Mouse (Mus musculus) midbrain, embryonic 10.5 days (tissue): ENCODE measurements around the gene Elovl2. TPM values are rescaled to one million over a fixed set of nuclear protein-coding genes. Genes with fewer than 3 reads are reported as not detected.

ENCODE experiments used
- DNase-seq: peaks from one replicate; pipeline ENCODE4 v3.0.0-alpha.2; 2017; ENCODE audit warnings: low spot score
- H3K27ac ChIP-seq: fragments of 300-500 bp; sonication (generic); replicated peaks from 2 replicates; pipeline ENCODE4 v1.5.1; 2016; ENCODE audit warnings: mild to moderate bottlenecking
- H3K27me3 ChIP-seq: fragments of 300-500 bp; sonication (generic); 2 replicates; pipeline ENCODE4 v1.6.1; 2016; ENCODE audit warnings: low read depth, mild to moderate bottlenecking; ENCODE audit not compliant: poor library complexity, severe bottlenecking
- H3K36me3 ChIP-seq: fragments of 300-500 bp; sonication (generic); 2 replicates; pipeline ENCODE4 v1.6.1; 2016; ENCODE audit warnings: mild to moderate bottlenecking, moderate library complexity
- H3K4me1 ChIP-seq: fragments of 300-500 bp; sonication (generic); 2 replicates; pipeline ENCODE4 v1.6.1; 2016
- H3K4me3 ChIP-seq: fragments of 300-500 bp; sonication (generic); 2 replicates; pipeline ENCODE4 v1.5.1; 2016; ENCODE audit warnings: mild to moderate bottlenecking, moderate library complexity
- H3K9me3 ChIP-seq: fragments of 300-500 bp; sonication (generic); replicated peaks from 2 replicates; pipeline ENCODE4 v1.6.1; 2016; ENCODE audit warnings: mild to moderate bottlenecking
- WGBS: fragments of 180-500 bp; shearing (Covaris S2); methylation state at CpG from one replicate; pipeline ENCODE4 v1.1.7; 2016; 5-methylcytosine and 5-hydroxymethylcytosine counted together
- polyA plus RNA-seq: library from polyadenylated mRNA; unstranded; fragments of >200 nt; fragmentation: Nextera tagmentation; extraction: Ambion mirVana; gene quantifications from 2 replicates; pipeline ENCODE4 v1.2.1, GENCODE M21; 2016

Gene Elovl2
- polyA plus RNA-seq, 1 experiment from 2014 or later = 46.8 TPM

DNA sequence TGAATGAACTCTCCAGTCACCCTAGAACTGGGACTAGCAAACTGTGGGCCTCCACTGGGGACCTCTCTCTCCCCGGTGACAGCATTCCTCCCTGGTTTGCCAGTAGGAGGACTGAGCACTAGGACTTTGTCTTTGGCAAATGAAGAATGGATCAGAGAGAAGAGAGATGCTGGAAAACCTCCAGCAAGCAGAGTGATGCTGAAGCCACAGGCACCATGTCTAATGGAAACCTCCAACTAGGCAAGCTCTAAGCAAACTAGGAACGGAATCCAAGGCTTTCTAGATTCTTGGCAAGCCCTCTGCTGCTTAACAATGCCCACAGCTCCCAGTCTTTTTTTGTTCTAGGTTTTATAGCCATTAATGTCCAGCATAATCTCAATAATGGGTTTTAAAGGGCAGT is 19.3 kb downstream of the Elovl2 start:
- no peaks in the 10 kb centered on the region for H3K27me3 ChIP-seq
- no peaks in the 10 kb centered on the region for H3K9me3 ChIP-seq
- peaks cover 6% of the 10 kb centered on the region for H3K36me3 ChIP-seq
- no peak overlapping the region; the same call in 1 of the 2 replicates for H3K27ac ChIP-seq
- no peak for DNase-seq
- no peak overlapping the region for H3K4me3 ChIP-seq
- WGBS = 90% methylated on average over 2 of the region's 2 CpGs
- H3K4me1 ChIP-seq = peaks cover 16% of the 10 kb centered on the region

DNA sequence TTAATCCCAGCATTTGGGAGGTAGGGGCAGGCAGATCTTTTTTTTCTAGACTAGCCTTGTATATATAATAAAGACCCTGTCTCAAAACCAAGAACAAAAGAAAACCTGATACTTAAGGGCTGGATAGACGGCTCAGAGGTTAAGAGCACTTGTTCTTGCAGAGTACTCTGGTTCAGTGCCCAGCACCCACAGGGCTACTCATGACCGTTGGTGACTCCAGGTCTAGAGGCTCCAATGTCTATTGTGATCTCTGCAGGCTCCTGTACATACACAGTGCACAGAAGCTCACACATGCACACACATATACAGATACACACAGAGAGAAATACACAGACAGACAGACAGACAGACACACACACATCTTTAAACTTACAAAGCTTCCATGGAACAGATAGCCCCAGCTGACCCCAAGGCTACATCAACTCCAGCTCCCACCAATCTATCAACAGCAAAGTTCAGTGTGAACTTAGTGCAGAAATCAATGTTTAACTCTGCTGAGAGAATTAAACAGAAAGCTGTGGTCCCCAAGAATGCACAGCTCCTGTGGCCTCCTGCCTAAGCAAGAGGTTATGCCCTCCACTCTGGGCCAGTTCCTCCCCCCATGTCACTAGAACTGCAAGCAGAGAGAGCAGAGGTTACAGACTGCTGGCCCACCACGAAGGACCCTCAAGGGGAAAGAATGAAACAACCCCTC is 24.4 kb downstream of the Elovl2 start:
- no peaks in the 10 kb centered on the region for H3K27me3 ChIP-seq
- no peaks in the 10 kb centered on the region for H3K4me1 ChIP-seq
- H3K27ac ChIP-seq = no peak overlapping the region
- no peaks in the 10 kb centered on the region for H3K9me3 ChIP-seq
- H3K4me3 ChIP-seq = no peak overlapping the region
- H3K36me3 ChIP-seq = peaks cover 43% of the 10 kb centered on the region
- WGBS = 75% methylated on average over 3 of the region's 3 CpGs
- DNase-seq = no peak

DNA sequence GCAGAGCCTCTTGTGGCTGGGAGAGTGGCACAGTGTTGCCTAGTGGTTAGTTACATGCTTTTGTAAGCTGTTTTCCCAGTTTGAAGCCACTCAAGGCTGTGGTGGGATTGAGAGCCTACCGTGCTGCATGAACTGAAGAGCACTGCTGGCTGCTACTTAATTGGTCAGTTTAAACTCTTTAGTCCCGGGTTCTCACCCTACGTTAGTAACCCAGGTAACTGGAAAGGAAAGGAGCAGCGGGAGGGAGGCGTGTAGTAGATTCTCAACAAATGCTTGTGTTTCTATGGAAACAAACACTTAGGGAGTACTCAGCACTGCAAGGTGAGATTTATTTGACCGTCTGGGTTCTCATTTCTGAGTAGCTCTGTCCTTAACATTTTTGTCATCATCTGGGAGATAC is 32.3 kb downstream of the Elovl2 start:
- peaks cover 95% of the 10 kb centered on the region for H3K36me3 ChIP-seq

DNA sequence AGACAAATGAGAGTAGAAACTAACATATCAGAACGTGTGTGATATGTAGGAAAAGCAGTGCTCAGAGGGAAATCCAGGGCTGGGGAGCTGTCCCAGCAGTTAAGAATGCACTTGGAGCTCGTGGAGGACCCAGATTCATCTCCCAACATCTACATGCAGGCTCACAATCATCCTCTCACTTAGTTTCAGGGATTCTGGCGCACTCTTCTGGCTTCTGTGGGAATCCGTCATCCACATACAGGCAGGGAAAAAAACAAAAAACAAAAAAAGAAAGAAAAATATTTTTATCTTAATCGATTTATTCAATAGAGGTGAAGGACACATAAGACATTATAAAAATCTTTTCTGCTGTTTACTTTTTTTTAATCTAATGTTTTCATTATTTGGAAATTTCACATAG is 61.8 kb downstream of the Elovl2 start:
- H3K36me3 ChIP-seq = no peaks in the 10 kb centered on the region
- DNase-seq = no peak
- H3K4me3 ChIP-seq = no peak overlapping the region
- no peaks in the 10 kb centered on the region for H3K9me3 ChIP-seq
- WGBS = 67% methylated on average over 5 of the region's 5 CpGs
- H3K4me1 ChIP-seq = no peaks in the 10 kb centered on the region
- H3K27ac ChIP-seq = no peak overlapping the region
- no peaks in the 10 kb centered on the region for H3K27me3 ChIP-seq

More for the DNA sequence above, 32.3 kb downstream of the Elovl2 start:
- DNase-seq = no peak
- H3K27me3 ChIP-seq = no peaks in the 10 kb centered on the region
- H3K4me3 ChIP-seq = no peak overlapping the region
- H3K9me3 ChIP-seq = no peaks in the 10 kb centered on the region
- WGBS = 87% methylated on average over 6 of the region's 6 CpGs
- no peak overlapping the region for H3K27ac ChIP-seq
- H3K4me1 ChIP-seq = no peaks in the 10 kb centered on the region

DNA sequence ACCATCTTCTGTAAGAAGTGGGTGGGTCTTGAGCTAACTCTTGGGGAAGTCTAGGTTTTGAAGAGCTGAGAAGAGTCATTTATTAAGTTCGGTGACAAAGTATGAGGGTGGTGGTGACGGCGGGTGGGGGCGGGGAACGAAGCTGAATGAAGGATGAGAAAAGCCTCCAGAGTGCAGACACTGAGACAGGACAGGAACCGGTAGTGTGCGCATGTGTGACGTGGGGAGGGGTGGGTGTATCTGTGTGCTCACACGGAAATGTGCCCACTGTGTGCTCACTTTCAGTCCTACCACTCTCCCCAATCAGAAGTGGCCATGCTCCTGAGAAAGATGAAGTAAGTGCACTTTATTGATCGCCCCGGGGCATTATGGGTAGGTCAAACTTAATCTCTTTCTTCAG is 67.1 kb downstream of the Elovl2 start:
- H3K9me3 ChIP-seq = no peaks in the 10 kb centered on the region
- H3K4me3 ChIP-seq = no peak overlapping the region
- H3K36me3 ChIP-seq = no peaks in the 10 kb centered on the region
- H3K27me3 ChIP-seq = no peaks in the 10 kb centered on the region
- no peak overlapping the region for H3K27ac ChIP-seq
- no peaks in the 10 kb centered on the region for H3K4me1 ChIP-seq
- no peak for DNase-seq
- 84% methylated on average over 11 of the region's 11 CpGs for WGBS

DNA sequence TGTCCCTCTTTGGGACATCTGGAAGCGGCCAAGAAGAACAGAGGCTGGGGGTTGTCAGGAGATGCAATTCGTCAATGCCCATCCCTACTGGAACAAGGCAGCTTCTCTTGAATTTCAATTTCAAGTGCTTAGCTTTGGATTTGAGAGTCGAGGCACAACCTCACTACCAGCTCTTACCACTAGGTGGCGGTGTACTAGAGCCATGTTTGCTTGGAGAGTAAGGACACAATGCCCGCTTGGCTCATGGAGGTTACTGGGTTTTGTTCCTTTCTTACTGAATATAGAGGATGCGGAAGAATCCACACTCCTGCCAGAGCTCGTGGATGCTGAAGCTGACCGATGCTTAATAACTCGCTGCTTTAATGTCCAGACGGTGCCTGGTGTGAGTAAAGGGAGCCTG is 73.9 kb downstream of the Elovl2 start:
- Histone ChIP-seq H3K4me3 (no peak overlapping the region), H3K4me1 (no peaks in the 10 kb centered on the region), H3K36me3 (no peaks in the 10 kb centered on the region), H3K27ac (no peak overlapping the region), H3K27me3 (no peaks in the 10 kb centered on the region), H3K9me3 (0 out of 2 replicates have a peak, but pooled peaks cover 3% of the 10 kb centered on the region)
- DNase-seq = peak; percentile 51
- 78% methylated on average over 10 of the region's 10 CpGs for WGBS

DNA sequence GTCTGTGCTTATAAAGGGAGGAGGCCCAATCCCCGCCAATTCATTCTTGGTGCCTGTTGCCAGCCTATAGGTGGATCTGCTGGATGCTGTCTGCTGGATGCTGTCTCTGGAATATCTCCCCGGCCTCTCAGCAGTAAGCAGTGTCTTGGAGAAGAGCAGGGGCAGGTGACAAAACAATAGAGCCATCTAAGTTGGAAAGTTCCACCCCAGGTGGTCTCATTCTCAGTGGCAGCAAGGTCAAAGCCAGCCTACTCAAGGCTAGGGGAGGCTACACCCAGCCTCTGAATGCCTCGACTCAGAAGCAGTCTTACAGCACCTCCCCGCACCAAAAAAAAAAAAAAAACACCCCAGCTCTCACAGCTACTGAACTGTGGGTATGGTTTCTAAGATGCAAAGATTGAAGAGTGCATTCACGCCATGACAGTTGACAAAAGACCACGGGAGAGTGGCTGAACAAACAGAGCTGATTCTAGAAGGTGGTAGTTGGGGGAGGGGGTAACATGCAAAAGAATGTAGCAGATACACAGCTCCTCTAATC is 74.7 kb downstream of the Elovl2 start:
- H3K9me3 ChIP-seq = 0 out of 2 replicates have a peak, but pooled peaks cover 3% of the 10 kb centered on the region
- 80% methylated on average over 6 of the region's 6 CpGs for WGBS
- H3K36me3 ChIP-seq = no peaks in the 10 kb centered on the region
- DNase-seq = no peak
- no peak overlapping the region for H3K27ac ChIP-seq
- no peak overlapping the region for H3K4me3 ChIP-seq
- no peaks in the 10 kb centered on the region for H3K27me3 ChIP-seq
- no peaks in the 10 kb centered on the region for H3K4me1 ChIP-seq

DNA sequence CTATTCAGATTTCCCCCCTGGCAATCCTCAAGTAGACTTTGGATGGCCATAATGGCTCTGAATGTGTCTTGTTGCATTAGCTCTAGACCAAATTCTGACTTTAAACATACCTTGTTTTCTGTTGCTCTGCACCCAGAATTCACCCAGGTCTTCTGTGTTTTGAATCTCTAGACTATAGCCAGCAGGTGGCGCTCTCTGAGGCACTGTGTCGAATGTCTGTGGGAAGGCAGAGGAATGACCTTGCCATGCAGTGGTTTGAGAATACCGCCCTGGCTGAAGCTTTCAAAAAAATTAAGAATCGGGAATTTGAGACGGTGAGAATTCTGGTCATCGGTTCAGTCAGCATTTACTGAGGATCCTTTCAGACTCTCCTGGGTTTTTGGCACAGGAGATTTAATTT is 85.3 kb downstream of the Elovl2 start:
- 15% methylated on average over 6 of the region's 6 CpGs for WGBS
- H3K27me3 ChIP-seq = no peaks in the 10 kb centered on the region
- H3K4me3 ChIP-seq = no peak overlapping the region
- H3K9me3 ChIP-seq = no peaks in the 10 kb centered on the region
- peak; percentile 68 for DNase-seq
- no peaks in the 10 kb centered on the region for H3K36me3 ChIP-seq
- H3K4me1 ChIP-seq = no peaks in the 10 kb centered on the region
- no peak overlapping the region for H3K27ac ChIP-seq

Other genes starting within 250 kb of the Elovl2 start
- 80.8 and 89.2 TPM in 2 replicates for gene Pak1ip1, start 219.4 kb downstream of the Elovl2 start, polyA plus RNA-seq
- 213 and 233 TPM in 2 replicates for gene Tmem14c, start 204.1 kb downstream of the Elovl2 start, polyA plus RNA-seq
- gene Mak, start 140.7 kb downstream of the Elovl2 start, polyA plus RNA-seq = 0.42 and 1.0 TPM in 2 replicates
- not detected in 2 replicates for gene Gcm2, start 109.4 kb downstream of the Elovl2 start, polyA plus RNA-seq
- gene Sycp2l, start 106.1 kb downstream of the Elovl2 start, polyA plus RNA-seq = not detected in 2 replicates
- 9.9 and 10.9 TPM in 2 replicates for gene Smim13, start 29.4 kb upstream of the Elovl2 start, polyA plus RNA-seq
- not detected in 2 replicates for gene Gm17364, start 53.6 kb upstream of the Elovl2 start, polyA plus RNA-seq